Mouse (Mus musculus) liver, adult (tissue): Measurements from ENCODE around the gene Ptprj.
A peak's percentile ranks its signal among the peaks of the same experiment; 100 is the strongest.

Experiments used
- GATA4 ChIP-seq: IDR thresholded peaks from 2 replicates; pipeline ENCODE4 v1.6.1; 2014; ENCODE audit warnings: mild to moderate bottlenecking, low read length; ENCODE audit not compliant: insufficient replicate concordance

Gene Ptprj

DNA sequence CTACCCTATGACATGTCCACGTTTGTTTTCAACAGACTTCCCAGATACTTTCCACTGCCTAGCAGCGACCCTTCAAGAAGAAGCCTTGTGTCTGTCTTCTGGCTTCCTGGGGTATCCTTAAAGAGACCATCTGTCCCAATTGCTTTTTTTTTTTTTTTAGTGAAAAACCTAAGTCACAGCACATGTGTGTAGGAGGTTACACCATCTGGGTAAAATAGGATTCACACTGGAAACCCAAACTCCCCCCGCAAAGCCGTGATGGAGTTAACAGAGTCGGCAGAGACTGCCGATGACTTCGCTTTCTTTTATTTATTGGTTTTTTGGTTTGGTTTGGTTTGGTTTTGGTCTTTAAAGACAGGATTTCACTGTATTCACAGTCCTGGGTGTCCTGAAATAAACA lies 12.4 kb downstream of the Ptprj start:
- no peak for TF ChIP-seq GATA4

DNA sequence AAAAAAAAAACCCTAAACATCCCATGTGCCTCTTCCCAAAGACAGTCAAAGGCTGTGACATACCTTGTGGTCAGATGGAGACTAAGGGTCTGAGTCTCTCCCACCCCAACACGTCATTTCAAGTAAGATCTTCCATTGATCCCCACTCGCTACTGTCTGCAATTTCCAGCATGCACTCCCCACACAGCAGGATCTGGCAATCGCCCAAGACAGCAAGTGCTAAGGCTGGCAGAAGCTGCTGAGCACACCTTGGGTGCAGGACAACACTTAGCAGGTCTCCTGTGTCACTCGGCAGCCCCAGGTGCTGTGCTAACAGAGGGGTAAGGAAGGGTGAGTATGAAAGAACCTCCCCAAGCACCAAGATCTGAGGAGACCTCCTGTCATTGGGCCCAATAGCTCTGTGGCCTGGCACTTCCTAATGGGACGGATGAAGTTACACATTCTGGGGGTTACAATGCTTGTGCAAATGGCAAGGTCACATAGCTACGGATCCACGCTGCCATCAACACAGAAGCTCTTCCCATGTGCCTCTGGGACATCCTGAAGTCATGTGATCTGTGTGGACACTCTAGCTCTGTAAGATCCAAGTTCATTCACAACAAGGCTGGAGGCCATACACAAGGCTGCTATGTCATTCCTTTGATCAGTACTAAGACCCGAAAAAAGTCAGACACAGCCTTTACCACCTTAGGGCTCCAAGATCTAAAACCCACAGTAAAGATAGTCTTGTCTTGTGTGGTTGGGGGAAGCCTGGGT lies 13.5 kb downstream of the Ptprj start:
- TF ChIP-seq GATA4: no peak

DNA sequence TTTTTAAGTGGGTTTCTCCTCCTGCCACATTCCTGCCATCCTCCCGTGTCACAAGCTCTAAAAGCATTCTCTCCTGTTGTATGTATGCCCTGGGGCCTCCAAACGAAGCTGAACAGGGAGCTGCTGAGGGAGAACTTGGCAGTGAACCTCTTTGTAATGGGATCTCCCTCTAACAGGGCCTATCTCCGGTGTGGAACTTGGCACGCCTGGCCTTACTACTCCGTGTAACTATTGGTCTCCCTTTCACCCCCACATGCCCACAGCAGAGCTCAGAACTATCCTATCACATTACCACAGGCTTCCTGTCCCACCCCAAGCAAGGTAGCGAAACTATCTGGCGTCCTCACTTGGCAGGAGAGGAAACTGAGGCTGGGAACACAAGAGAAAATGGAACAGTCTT lies 14.4 kb downstream of the Ptprj start:
- no peak for TF ChIP-seq GATA4

DNA sequence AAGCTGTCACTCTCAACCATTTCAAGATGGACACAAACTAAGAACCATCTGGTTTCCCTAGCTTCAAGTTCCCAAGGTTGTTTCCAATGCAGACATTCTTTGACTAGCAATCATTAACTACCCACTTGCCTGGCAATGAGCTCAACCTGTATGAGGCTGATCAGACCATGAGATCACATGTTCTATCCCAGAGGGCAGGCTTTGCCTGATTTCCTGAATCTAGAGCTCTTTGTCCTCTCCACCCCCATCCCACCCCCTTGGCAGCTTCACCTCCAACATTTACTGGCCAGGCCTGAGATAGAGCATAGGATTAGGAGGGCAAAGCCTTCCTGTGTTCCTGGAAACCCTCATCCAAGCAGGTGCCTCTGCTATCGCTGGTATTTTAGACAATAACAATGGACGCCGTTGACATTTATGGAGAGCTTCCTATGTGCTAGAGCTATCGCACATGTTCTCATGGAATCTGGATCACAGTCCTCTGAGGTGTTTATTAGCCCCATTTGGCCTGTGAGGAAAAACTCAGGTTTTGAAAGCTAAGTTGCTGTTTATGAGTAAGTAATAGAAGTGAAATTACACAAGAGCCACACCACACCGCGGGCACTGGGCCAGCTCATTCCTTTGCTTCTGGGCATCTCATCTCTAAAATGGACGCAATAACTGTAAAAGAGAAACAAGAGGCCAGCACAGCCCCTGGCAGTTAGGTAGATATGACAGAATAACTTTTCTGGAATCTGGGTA lies 15.1 kb downstream of the Ptprj start:
- peak; percentile 19; the same call in 1 of the 2 replicates for TF ChIP-seq GATA4

DNA sequence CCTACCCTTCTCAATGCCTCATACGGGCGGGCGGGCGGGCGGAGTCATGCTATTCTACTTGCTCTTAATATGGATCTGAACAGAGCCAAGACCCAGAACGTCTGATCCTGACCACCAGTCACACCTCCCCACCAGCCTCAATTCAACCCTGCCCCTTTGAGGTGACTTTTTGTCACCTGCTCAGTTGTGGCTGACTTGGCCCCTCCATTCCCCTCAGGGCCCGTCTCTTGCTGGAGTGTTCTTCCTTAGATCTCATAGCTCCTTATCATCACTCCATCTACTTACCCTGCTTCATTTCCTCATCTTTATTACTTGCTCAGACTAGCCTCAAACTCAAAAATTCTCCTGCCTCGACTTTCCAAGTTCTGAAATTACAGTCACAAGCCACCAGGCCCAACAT lies 15.9 kb downstream of the Ptprj start:
- TF ChIP-seq GATA4: no peak

DNA sequence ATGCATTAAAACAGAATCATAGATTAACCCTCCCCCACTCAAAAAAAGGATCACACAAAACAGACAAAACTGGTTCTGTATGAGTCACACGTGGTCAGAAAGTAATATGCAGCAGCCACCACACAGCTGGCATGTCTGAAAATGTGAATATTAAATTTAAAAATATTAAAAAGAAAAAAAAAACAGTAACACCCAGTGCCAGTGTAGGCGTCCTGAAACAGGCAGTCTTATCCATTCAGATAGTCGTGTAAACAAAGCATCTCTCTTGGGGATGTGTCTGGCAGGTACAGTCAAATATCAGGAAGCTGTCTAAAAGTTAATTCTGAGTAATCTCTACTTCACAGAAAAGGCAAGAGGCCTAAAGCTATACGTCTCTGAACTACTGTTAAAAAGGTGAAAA lies 17.3 kb downstream of the Ptprj start:
- TF ChIP-seq GATA4: no peak

DNA sequence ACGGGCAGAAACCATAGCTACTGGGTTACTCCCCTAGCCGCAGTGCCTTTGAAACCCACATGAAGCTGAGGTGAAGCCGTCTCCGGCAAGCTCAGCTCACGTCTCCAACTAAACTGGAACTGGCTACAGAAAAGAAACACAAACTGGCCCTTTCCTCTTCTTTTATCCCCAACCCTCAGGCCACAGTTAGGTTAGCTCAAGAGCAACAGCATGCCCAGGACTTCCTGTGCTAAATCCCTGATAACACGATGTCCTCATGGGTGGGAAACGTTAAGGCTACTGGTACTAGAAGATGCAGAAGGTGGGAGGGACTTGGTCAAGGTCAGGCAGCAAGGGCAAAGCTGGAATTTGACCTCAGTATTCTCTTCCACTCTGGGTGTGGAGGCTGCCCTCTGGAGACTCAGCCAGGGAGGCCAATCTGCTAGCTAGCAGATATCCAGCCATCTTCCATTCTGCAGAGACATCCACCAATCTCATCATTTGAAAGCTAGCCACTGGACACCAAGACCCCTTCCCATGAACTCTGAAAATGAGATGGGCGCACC lies 18.2 kb downstream of the Ptprj start:
- no peak for TF ChIP-seq GATA4

DNA sequence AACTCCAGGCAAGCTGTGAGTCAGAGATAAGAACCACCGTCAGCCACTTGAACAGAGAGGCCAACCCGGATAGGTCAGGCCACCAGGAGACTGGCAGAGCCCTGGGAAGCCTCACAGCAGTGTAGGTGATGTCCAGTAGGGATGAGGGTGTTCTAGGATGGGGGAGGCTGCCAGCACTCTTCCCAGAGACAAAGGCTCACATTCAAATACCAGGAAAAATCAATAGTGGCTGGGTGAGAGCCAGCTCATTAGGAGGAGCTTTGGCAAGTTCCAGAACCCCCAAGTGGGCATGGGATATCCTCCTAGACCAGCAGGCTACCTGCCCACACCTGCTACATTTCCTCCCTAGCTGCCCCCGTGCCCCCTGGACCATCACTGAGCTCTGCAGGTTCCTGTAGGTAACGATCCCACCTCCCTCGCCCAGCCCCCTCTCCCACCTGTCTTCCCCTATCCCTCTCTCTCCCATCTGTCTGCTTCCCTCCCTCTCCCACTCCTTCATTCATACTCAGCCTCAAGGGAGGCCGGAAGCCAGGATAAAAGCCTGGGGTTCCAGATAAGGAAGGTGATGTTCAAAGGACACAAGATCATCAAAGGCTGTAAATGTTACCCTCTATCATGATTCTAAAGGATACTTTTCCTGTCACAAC lies 20.1 kb downstream of the Ptprj start:
- no peak for TF ChIP-seq GATA4

DNA sequence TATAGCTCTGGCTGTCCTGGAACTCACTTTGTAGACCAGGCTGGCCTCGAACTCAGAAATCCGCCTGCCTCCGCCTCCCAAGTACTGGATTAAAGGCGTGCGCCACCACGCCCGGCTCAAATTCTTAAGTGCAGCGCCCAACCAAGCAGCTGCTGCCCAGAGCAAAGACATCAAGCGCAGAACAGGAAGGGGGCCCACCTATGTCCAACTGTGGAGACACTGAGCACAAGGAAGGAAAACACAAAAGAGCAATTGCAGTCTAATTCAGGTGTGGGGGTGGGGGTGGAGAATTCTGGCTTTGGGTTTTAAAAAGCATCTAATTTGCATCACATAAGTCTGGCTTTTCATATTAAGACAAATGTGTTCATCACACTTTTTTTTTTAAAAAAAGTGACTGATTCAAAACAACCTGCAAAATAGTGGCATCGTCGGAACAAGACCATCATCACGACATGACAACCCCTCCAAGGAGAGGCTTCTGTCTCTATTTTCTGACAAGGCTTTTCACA lies 20.7 kb downstream of the Ptprj start:
- no peak for TF ChIP-seq GATA4

DNA sequence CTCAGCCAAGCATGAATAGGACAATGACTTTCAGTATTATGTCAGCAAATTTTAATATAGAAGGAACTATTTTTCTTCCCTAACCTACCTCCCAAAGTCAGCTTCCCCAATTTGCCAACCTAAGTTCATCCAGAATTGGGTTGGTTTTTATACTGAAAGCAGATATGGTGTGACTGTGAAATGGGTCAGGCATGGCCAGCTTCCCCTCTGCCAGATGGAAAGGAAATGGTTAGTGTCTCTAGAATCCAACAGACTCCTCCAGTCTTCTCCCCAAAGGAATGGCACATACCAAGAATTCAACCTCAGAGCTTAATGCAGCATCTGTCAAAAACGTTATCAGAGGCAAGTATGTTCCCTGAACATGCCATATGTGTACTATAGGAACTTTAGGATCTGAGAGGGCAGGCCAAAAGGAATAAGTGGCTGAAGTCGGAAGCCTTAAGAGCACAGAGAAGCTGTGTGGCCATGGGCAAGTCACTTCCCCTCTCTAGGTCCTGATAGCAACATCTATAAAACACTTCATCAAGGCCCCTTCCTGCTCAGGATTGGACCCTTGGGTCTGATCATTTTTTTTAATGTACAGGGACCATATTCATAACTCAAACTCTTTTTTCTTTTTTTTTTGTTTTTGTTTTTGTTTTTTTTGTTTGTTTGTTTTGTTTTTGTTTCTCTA lies 21.3 kb downstream of the Ptprj start:
- TF ChIP-seq GATA4: no peak

DNA sequence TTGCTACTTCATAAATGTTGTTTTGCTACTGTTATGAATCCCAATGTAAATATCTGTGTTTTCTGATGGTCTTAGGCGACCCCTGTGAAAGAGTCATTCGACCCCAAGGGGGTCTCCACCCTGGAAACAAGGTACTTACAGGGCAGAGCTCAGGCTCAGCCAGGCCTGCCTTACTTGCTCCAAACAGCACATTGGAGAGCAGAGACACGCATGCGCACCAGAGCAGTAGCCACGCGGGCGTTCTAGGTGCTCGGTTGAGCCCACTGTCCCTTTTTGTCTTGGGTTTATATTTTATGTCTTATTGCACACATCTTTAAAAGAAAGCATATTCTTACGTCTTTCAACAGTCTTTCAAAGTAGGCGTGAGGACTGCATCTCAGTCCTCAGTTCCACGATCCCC lies 22.1 kb downstream of the Ptprj start:
- TF ChIP-seq GATA4: no peak

DNA sequence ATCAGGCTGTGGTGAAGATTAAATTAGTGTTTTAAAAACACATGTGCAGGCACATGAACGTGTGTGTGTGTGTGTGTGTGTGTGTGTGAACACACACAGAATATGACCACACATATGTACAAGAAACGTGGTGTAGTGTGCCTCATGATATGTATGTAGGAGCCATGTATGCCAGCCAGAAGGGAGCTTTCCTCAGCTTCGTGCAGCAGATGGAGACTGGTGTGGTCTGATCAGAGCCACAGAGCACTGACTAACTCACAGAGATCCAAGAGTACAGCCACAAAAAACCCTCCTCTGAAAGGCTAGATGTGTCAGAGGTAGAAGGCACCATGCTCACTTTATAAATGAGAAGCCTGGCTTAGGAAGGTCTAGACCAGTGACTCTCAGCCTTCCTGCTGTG lies 22.5 kb downstream of the Ptprj start:
- TF ChIP-seq GATA4: no peak

DNA sequence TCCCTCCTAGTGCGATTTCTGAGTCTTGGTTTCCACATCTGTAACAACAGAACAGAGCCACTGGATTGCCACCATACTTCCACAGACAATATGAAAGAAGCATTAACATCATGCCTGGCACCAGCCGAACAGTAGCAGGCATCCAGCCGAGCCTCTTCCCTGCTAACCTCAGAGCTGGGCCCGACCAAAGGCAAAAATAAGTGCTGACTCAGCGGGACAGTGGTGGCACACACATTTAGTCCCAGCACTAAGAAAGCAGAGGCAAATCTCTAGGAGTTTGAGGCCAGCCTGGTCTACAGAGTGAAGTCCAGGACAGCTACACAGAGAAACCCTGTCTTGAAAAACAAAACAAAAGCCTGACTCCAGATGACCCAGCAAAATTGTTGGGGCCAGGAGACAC lies 24.7 kb downstream of the Ptprj start:
- no peak for TF ChIP-seq GATA4

DNA sequence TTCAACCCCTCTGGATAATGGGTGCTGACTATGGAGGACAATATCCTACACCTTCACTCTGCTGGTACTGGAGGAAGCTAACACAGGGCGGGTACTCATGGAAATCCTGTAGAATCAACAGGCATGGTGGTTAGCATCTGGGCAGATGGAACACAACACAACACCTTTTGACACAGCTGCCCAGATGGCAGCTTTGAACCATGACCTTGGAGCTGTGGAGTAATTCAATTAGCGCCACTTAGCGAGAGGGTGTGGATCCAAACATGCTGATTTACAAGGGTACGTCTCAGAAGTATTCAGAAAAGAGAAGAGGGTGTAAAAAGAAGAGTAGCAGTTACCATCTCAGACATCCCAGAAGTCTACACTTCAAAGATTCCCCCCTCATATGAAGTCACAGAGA lies 25.6 kb downstream of the Ptprj start:
- no peak for TF ChIP-seq GATA4

DNA sequence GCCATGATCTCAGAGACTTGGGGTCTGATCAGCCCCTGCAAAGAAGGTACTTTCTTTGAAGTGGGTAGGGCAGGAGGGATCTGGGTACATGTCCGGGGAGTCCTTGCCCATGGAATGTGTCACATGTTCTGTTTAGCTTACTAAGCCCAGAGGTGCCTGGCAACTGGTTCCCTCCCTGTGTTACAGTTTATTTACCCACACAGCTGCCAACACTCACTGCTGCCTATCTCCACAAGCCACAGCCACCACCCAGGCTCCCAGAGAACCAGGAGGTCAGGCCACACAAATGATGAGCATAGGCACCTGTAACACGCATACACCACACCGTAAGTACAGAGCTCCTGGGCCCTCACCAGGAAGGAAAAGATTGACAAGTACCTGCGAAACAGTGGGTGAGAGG lies 26.6 kb downstream of the Ptprj start:
- no peak for TF ChIP-seq GATA4

DNA sequence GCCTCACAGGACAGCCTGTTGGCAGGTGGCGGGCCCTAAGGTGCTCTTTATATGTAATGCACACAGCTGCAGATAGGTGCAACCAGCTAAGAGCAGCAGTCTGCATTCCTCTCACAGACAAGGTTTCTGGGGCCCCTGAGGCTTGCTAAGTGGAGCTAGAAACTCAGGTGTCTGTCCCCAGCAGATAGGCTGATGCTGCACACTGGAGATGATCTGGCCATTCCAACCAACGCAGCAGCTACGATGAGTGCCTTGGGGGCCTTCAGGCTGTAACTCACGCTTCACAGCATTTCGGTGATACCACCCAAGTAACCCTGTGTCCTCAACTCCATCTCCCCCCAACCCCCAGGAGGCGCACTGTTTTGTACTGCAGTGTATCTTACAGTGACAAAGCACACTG lies 29.8 kb downstream of the Ptprj start:
- TF ChIP-seq GATA4: no peak

DNA sequence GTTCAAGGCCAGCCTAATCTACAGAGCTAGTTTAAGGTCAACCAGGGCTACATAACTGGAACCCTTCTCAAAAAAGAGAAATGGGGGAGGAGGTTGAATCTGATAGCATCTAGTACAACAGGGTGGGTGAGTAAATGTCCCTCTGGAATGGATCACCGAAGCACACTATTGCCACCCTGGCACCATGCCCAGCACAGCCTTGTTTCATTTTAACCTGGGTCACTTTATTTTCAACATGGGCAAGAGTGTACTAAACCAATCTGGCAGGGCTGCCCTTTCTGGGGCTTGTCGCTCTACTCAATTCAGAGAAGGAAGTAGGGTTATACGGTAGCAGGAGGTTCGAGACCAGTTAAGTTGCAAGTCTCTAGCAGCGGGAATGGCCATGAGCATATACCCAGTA lies 31.9 kb downstream of the Ptprj start:
- peak; percentile 27; the same call in 1 of the 2 replicates for TF ChIP-seq GATA4
